In the genomic region with DNA sequence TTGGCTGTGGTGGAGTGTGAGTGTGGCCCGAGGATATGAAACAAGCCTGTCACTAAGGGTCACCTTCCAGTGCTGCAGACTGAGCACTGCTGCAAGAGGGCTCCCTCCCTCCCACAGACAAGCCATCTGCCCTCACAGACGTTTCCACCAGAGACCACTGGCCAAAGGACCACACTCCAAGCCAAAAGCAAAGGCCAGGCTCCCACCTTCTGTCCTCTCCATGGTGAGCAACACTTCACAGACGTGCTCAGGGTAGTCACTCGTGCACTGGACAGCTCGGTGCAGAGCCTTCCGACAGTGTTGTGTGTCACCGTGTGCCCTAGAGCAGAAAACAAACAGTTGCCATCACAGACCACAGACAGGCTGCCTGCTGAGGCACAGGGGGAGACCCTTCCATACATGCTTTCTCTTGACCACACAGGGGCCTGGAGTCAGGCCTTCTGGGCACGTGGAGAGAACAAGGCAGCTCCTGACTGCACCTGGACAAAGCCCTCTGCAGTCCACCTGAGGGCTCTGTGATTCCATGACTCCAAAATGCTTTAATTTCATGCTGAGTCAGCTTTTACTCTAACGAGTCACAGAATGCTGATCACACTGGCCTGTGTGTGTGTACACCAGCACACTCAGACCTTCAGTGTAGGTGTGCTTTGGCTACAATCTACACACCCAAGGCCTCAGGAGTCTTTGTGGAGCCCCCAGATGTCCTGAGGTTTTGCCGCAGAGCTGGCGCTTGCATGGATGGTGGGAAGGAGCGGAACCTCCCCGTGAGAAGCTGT, we compare ENCODE assay signal across 1 mouse cellular context.
TF ChIP-seq lines count a peak whose summit lies in the region.

No protein-coding gene starts in this region.

TF ChIP-seq in CH12.LX, 34 proteins besides CTCF, POLR2A, EP300 and RAD21:
- no peak for TF ChIP-seq E2F4 (IDR thresholded peaks at IDR 0.05; ENCODE audit: insufficient replicate concordance, low read depth, low read length)
- TF ChIP-seq MAFK (IDR thresholded peaks at IDR 0.05; ENCODE audit: insufficient replicate concordance, low read length), result peak; percentile 77
- TF ChIP-seq CHD2 (IDR thresholded peaks at IDR 0.05; ENCODE audit: low read length), result no peak
- no peak for TF ChIP-seq MYC (IDR thresholded peaks at IDR 0.05; ENCODE audit: low read depth, low read length)
